Mouse (Mus musculus): ENCODE measurements around the gene Marco.

DNA sequence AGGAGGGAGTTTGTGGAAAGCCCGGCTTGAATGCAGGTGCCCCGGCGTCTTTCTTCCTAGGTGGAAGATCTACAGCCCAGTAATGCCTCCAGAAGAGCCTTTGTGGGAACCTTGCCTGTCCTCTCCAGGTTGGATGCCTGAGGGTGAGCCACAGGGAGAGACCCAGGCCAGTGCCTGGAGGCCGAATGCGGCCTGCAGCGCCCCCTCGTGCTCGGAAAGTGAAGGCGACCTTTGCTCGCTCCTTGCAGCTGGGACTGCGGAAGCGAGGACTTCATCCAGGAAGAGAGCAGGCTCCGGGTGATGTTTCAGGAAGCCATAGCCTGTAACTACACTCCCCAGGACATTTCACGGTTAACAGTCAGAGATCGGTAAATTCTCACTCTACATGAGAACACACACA, 35.9 kb downstream of the Marco start:
- TF ChIP-seq ZKSCAN1 (IDR thresholded peaks at IDR 0.05; ENCODE audit: low read depth, low read length) (no peak), GATA1 (IDR thresholded peaks at IDR 0.05; ENCODE audit: low read depth, low read length) (no peak), POLR2AphosphoS2 (IDR thresholded peaks at IDR 0.05; ENCODE audit: low read length) (no peak), CTCF (IDR thresholded peaks at IDR 0.05 in 2 of 3, conservative IDR thresholded peaks at IDR 0.05 in 1 of 3; ENCODE audit: control insufficient read depth in 1 of 3, insufficient read depth in 1 of 3, low read depth in 2 of 3, low read length in 3 of 3, poor library complexity in 1 of 3, severe bottlenecking in 1 of 3) (no peak), POLR2A (IDR thresholded peaks at IDR 0.05; ENCODE audit: control insufficient read depth in 1 of 2, insufficient read depth in 1 of 2, low read depth in 1 of 2, low read length in 2 of 2, poor library complexity in 1 of 2) (no peak), USF1 (IDR thresholded peaks at IDR 0.05; ENCODE audit: low read depth, low read length) (no peak)
